Mouse (Mus musculus) cerebellum, postnatal 14 days (tissue): Measurements from ENCODE around the gene Napsa.

Experiments
- DNase-seq, 2 experiments: peaks; one replicate each; pipeline ENCODE4 v3.0.0; 2021; ENCODE audit warnings: mixed read lengths in 2 of 2

Napsa gene

GRCm38 (mm10) chr7:44628402-44629034 lies 56.3 kb downstream of the Napsa start:
- DNase-seq, result peak; percentile 47 to 48

GRCm38 (mm10) chr7:44630437-44630836 lies 58.3 kb downstream of the Napsa start:
- no peak for DNase-seq

DNA sequence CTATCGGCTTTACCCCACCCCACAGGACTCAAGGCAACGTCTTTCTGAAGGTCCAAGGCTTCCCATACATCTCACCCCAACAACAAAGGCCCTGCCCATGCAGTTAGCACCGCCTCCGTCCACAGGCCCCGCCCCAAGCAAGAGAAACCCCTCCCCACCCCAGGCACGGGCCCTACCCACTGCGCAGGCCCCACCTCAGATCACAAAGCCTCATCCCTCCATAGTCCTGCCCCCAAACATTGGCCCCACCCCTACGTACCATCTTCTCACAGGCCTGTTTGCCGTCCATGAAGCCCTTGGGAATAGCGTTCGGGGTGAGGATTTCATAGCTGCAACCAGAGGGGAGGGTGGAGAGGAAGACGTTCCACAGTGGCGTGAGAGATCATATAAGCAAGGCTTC lies 60.5 kb downstream of the Napsa start:
- DNase-seq, result no peak

- DNase-seq, result peak; percentile 49 to 84
Measured at GRCm38 (mm10) chr7:44633407-44633806, 61.2 kb downstream of the Napsa start.
